Mouse (Mus musculus) kidney, adult 8-10 months (tissue): ENCODE data around the gene Rnf213.

Experiments
- DNase-seq, 2 experiments: peaks; one replicate each; pipeline ENCODE4 v3.0.0; 2022

Rnf213 gene

GRCm38 (mm10) chr11:119390271-119391231 lies 2.3 kb upstream of the Rnf213 start:
- DNase-seq, result peak; percentile 70 to 75

- DNase-seq, result peak in 1 of 2 experiments; percentile 7
These were observed 1.4 kb upstream of the Rnf213 start for GRCm38 (mm10) chr11:119391386-119392000.

GRCm38 (mm10) chr11:119392001-119392614 lies 792 bp upstream of the Rnf213 start:
- DNase-seq, result peak; percentile 83 to 88

GRCm38 (mm10) chr11:119393483-119393804 lies 544 bp downstream of the Rnf213 start:
- no peak for DNase-seq

- DNase-seq, result no peak
These were observed 1.3 kb downstream of the Rnf213 start for GRCm38 (mm10) chr11:119394210-119394609.

- DNase-seq, result no peak
These were observed 2.5 kb downstream of the Rnf213 start for GRCm38 (mm10) chr11:119395394-119395793.

- DNase-seq, result no peak
These were observed 3.0 kb downstream of the Rnf213 start for GRCm38 (mm10) chr11:119395931-119396330.

GRCm38 (mm10) chr11:119396461-119396860 lies 3.6 kb downstream of the Rnf213 start:
- DNase-seq, result no peak

GRCm38 (mm10) chr11:119402501-119403160 lies 9.7 kb downstream of the Rnf213 start:
- DNase-seq, result no peak

- DNase-seq, result peak; percentile 20 to 61
These were observed 11.7 kb downstream of the Rnf213 start for GRCm38 (mm10) chr11:119404627-119405026.

- peak in 1 of 2 experiments; percentile 39 for DNase-seq
These were observed 14.5 kb downstream of the Rnf213 start for GRCm38 (mm10) chr11:119407381-119407780.

GRCm38 (mm10) chr11:119407977-119408376 lies 15.1 kb downstream of the Rnf213 start:
- no peak for DNase-seq

- no peak for DNase-seq
These were observed 26.6 kb downstream of the Rnf213 start for GRCm38 (mm10) chr11:119419327-119420118.

- no peak for DNase-seq
These were observed 27.5 kb downstream of the Rnf213 start for GRCm38 (mm10) chr11:119420426-119420825.

- DNase-seq, result no peak
These were observed 34.5 kb downstream of the Rnf213 start for GRCm38 (mm10) chr11:119427431-119427830.

- DNase-seq, result no peak
These were observed 35.1 kb downstream of the Rnf213 start for GRCm38 (mm10) chr11:119427986-119428385.

- DNase-seq, result peak; percentile 45 to 48
These were observed 35.8 kb downstream of the Rnf213 start for GRCm38 (mm10) chr11:119428649-119429136.

GRCm38 (mm10) chr11:119431516-119431915 lies 38.6 kb downstream of the Rnf213 start:
- no peak for DNase-seq

GRCm38 (mm10) chr11:119432706-119433105 lies 39.8 kb downstream of the Rnf213 start:
- DNase-seq, result no peak

GRCm38 (mm10) chr11:119434316-119434715 lies 41.4 kb downstream of the Rnf213 start:
- DNase-seq, result no peak

GRCm38 (mm10) chr11:119435880-119436872 lies 43.3 kb downstream of the Rnf213 start:
- peak; percentile 24 to 62 for DNase-seq
